In genomic region chr3:152405978-152406640, GRCm38 (mm10) we compare ENCODE assay signal across 14 mouse cellular contexts. TPM values are rescaled to one million over a fixed set of nuclear protein-coding genes. Genes with fewer than 3 reads are reported as not detected.
A peak's percentile ranks its signal among the peaks of the same experiment; 100 is the strongest.
DNase-seq lines count a peak whose midpoint lies in the region; ATAC-seq and TF ChIP-seq lines count a peak whose summit lies in the region.
"Had no signal": no experiment of that assay in that cellular context is flagged by ENCODE, and none has a peak within 500 bp of the region (broad histone marks: within the 10 kb centered on the region; RNA-seq: fewer than 3 reads in every experiment).

No protein-coding gene starts in this region.

- H3K36me3 ChIP-seq in heart, embryonic 13.5 days, result peaks cover 3% of the 10 kb centered on the region; the same call in 1 of the 2 replicates
- no peaks in the 10 kb centered on the region for H3K36me3 ChIP-seq in ES-Bruce4 (ENCODE audit: control insufficient read depth, insufficient read depth, low read length, poor library complexity, severe bottlenecking)
- H3K36me3 ChIP-seq in liver, postnatal 0 days (replicated peaks; ENCODE audit: insufficient read depth, low read length), result 0 out of 2 replicates have a peak, but pooled peaks cover 3% of the 10 kb centered on the region
- H3K36me3 ChIP-seq: embryonic facial prominence, embryonic 15.5 days; limb, embryonic 15.5 days had no signal

- TF ChIP-seq EP300 in ES-Bruce4 (IDR thresholded peaks at IDR 0.05; ENCODE audit: insufficient read depth, low read depth, low read length), result no peak
- TF ChIP-seq EP300 in liver, postnatal 0 days (IDR thresholded peaks at IDR 0.05; ENCODE audit: low read depth), result no peak

- no peak overlapping the region for H3K9ac ChIP-seq in heart, embryonic 13.5 days
- H3K9ac ChIP-seq in ES-Bruce4 (ENCODE audit: low read depth, poor library complexity, severe bottlenecking), result 0 out of 2 replicates have a peak overlapping the region, but pooled peaks have one; percentile 44
- no peak overlapping the region for H3K9ac ChIP-seq in liver, postnatal 0 days (replicated peaks)
- H3K9ac ChIP-seq: embryonic facial prominence, embryonic 15.5 days; limb, embryonic 15.5 days had no signal

- no peak for TF ChIP-seq CTCF in ES-Bruce4 (IDR thresholded peaks at IDR 0.05; ENCODE audit: low read depth, low read length)
- TF ChIP-seq CTCF in bone marrow macrophage, adult 2 months (IDR thresholded peaks at IDR 0.05; ENCODE audit: low read depth, low read length), result no peak
- no peak for TF ChIP-seq CTCF in liver, postnatal 0 days (IDR thresholded peaks at IDR 0.05; ENCODE audit: low read depth)

- H3K4me1 ChIP-seq in heart, embryonic 13.5 days, result peaks cover 69% of the 10 kb centered on the region
- peaks cover 7% of the 10 kb centered on the region for H3K4me1 ChIP-seq in ES-Bruce4 (ENCODE audit: control insufficient read depth, insufficient read depth, low read length)
- H3K4me1 ChIP-seq in bone marrow macrophage, adult 2 months (ENCODE audit: control insufficient read depth, insufficient read depth, low read length), result peaks cover 55% of the 10 kb centered on the region
- H3K4me1 ChIP-seq in liver, postnatal 0 days (ENCODE audit: insufficient read depth), result peaks cover 38% of the 10 kb centered on the region

- H3K9me3 ChIP-seq in heart, embryonic 13.5 days, result no peaks in the 10 kb centered on the region
- H3K9me3 ChIP-seq in ES-Bruce4 (replicated peaks; ENCODE audit: control insufficient read depth, insufficient read depth, low read length, poor library complexity, severe bottlenecking), result no peaks in the 10 kb centered on the region
- H3K9me3 ChIP-seq in liver, postnatal 0 days (ENCODE audit: low read length), result no peaks in the 10 kb centered on the region
- H3K9me3 ChIP-seq: embryonic facial prominence, embryonic 15.5 days; limb, embryonic 15.5 days had no signal

- no peak for DNase-seq in heart, postnatal 4 days
- DNase-seq in liver, postnatal 0 days, result no peak
- no peak for DNase-seq in thymus, postnatal 36 days
- DNase-seq in frontal cortex, postnatal 10 days (ENCODE audit: low spot score in 2 of 2), result no peak
- DNase-seq: adrenal gland, postnatal 14 days; heart, postnatal 10 days had no signal

- 63% methylated on average over 4 of the region's 4 CpGs for WGBS in heart, embryonic 13.5 days
- 20% methylated on average over 4 of the region's 4 CpGs for WGBS in liver, postnatal 0 days (ENCODE audit: insufficient replicate concordance)

- no peak for ATAC-seq in heart, embryonic 13.5 days (ENCODE audit: extremely low read depth, insufficient number of reproducible peaks, low FRiP score, low TSS enrichment)
- no peak for ATAC-seq in liver, postnatal 0 days
- no peak for ATAC-seq in erythroid progenitor cell, adult 5-6 weeks (replicated peaks; ENCODE audit: low FRiP score, poor library complexity, severe bottlenecking)
- ATAC-seq: forebrain, embryonic 16.5 days; Patski had no signal

- no peak overlapping the region for H3K4me2 ChIP-seq in heart, embryonic 13.5 days
- peak overlapping the region; percentile 15; the same call in 1 of the 2 replicates for H3K4me2 ChIP-seq in liver, postnatal 0 days (ENCODE audit: low read depth, low read length)
- H3K4me2 ChIP-seq: embryonic facial prominence, embryonic 15.5 days; limb, embryonic 15.5 days had no signal

- H3K4me3 ChIP-seq in heart, embryonic 13.5 days, result no peak overlapping the region
- no peak overlapping the region for H3K4me3 ChIP-seq in ES-Bruce4 (ENCODE audit: low read depth, low read length)
- H3K4me3 ChIP-seq in bone marrow macrophage, adult 2 months (ENCODE audit: insufficient read depth, low read length), result no peak overlapping the region
- no peak overlapping the region for H3K4me3 ChIP-seq in liver, postnatal 0 days (ENCODE audit: low read depth, low read length)
- H3K4me3 ChIP-seq: embryonic facial prominence, embryonic 15.5 days; limb, embryonic 15.5 days had no signal

- TF ChIP-seq POLR2A in ES-Bruce4 (IDR thresholded peaks at IDR 0.05; ENCODE audit: insufficient read depth, low read length), result no peak
- TF ChIP-seq POLR2A in bone marrow macrophage, adult 2 months (IDR thresholded peaks at IDR 0.05; ENCODE audit: borderline replicate concordance, low read depth, low read length), result no peak

- no peaks in the 10 kb centered on the region for H3K27me3 ChIP-seq in heart, embryonic 13.5 days (replicated peaks)
- no peaks in the 10 kb centered on the region for H3K27me3 ChIP-seq in ES-Bruce4 (ENCODE audit: control insufficient read depth, insufficient read depth, low read length, poor library complexity, severe bottlenecking)
- H3K27me3 ChIP-seq in liver, postnatal 0 days (ENCODE audit: insufficient read depth, low read length), result no peaks in the 10 kb centered on the region
- H3K27me3 ChIP-seq: embryonic facial prominence, embryonic 15.5 days; limb, embryonic 15.5 days; Patski had no signal

- peak overlapping the region; percentile 53 for H3K27ac ChIP-seq in heart, embryonic 13.5 days (replicated peaks)
- peak overlapping the region; percentile 95 for H3K27ac ChIP-seq in ES-Bruce4 (ENCODE audit: insufficient read depth, low read length)
- peak overlapping the region; percentile 56 for H3K27ac ChIP-seq in bone marrow macrophage, adult 2 months (ENCODE audit: insufficient read depth, low read depth, low read length)
- peak overlapping the region; percentile 45 for H3K27ac ChIP-seq in liver, postnatal 0 days (ENCODE audit: low read depth)
- H3K27ac ChIP-seq: embryonic facial prominence, embryonic 15.5 days; limb, embryonic 15.5 days had no signal

RNA-seq across cellular contexts. Expression of gene Zzz3, which starts 10.8 kb away (rescaled TPM):
- 29.5 and 31.0 TPM in 2 replicates for polyA plus RNA-seq in heart, embryonic 13.5 days (2015; fragmentation: Nextera tagmentation; extraction: Ambion mirVana)
- total RNA-seq in heart, postnatal 4 days (2021), result 10 to 100 TPM; 34.2 to 34.9 TPM
- 58.4 and 59.5 TPM in 2 replicates for polyA plus RNA-seq in ES-Bruce4 (2011; ENCODE audit: insufficient read depth, insufficient read length, low read depth, missing spikeins)
- 32.0 and 40.5 TPM in 2 replicates for polyA plus RNA-seq in bone marrow macrophage, adult 2 months (2012; ENCODE audit: insufficient read depth, insufficient read length, missing spikeins)
- 11.4 and 11.6 TPM in 2 replicates for polyA plus RNA-seq in liver, postnatal 0 days (2015; fragmentation: Nextera tagmentation; extraction: Ambion mirVana)
- 43.2 and 55.3 TPM in 2 replicates for total RNA-seq in erythroid progenitor cell, adult 5-6 weeks (2015; ENCODE audit: low replicate concordance)
- total RNA-seq in erythroid progenitor cell, adult 5-6 weeks (2017; ENCODE audit: low replicate concordance), result 42.9 and 44.8 TPM in 2 replicates

RNA-seq across cellular contexts. Expression of gene Usp33, which starts 59.8 kb away (rescaled TPM):
- 25.5 and 28.2 TPM in 2 replicates for polyA plus RNA-seq in heart, embryonic 13.5 days (2015; fragmentation: Nextera tagmentation; extraction: Ambion mirVana)
- 10 to 100 TPM; 29.9 to 31.6 TPM for total RNA-seq in heart, postnatal 4 days (2021)
- polyA plus RNA-seq in ES-Bruce4 (2011; ENCODE audit: insufficient read depth, insufficient read length, low read depth, missing spikeins), result 44.5 and 48.4 TPM in 2 replicates
- polyA plus RNA-seq in bone marrow macrophage, adult 2 months (2012; ENCODE audit: insufficient read depth, insufficient read length, missing spikeins), result 36.1 TPM in 2 replicates
- polyA plus RNA-seq in liver, postnatal 0 days (2015; fragmentation: Nextera tagmentation; extraction: Ambion mirVana), result 11.1 and 13.6 TPM in 2 replicates
- total RNA-seq in erythroid progenitor cell, adult 5-6 weeks (2015; ENCODE audit: low replicate concordance), result 56.6 and 66.7 TPM in 2 replicates
- total RNA-seq in erythroid progenitor cell, adult 5-6 weeks (2017; ENCODE audit: low replicate concordance), result 82.3 and 102 TPM in 2 replicates

Comparison
In these comparisons a context has a peak if more than half of its experiments do, and no peak if none do; other contexts are left out.
1. H3K27ac ChIP-seq: peak in every context shown above with its lines; median percentile 95 in ES-Bruce4; 56 in bone marrow macrophage, adult 2 months; 53 in heart, embryonic 13.5 days; 45 in liver, postnatal 0 days.